Mouse (Mus musculus): ENCODE data around the gene Wdr63. TPM values are rescaled to one million over a fixed set of nuclear protein-coding genes. Genes with fewer than 3 reads are reported as not detected.

Gene Wdr63
- 0.81 and 0.89 TPM in 2 replicates for polyA plus RNA-seq (2015; fragmentation: Nextera tagmentation; extraction: Ambion mirVana)

GRCm38 (mm10) chr3:146107921-146108571, at the start of gene Wdr63:
Gene Wdr63, minus strand, starts transcription at chr3:146108130.
- H3K9ac ChIP-seq = peak within 1 kb of the TSS; percentile 41; the same call in 1 of the 2 replicates
- 11% methylated on average over 18 of the region's 18 CpGs for WGBS
- no peaks in the 10 kb centered on the region; the same call in 1 of the 2 replicates for H3K4me1 ChIP-seq
- ATAC-seq = peak; percentile 99
- no peaks in the 10 kb centered on the region for H3K9me3 ChIP-seq (replicated peaks)
- peak within 1 kb of the TSS; percentile 44 for H3K4me3 ChIP-seq
- peak within 1 kb of the TSS; percentile 72 for H3K4me2 ChIP-seq
- H3K27me3 ChIP-seq = no peaks in the 10 kb centered on the region
- no peak within 1 kb of the TSS for H3K27ac ChIP-seq
- H3K36me3 ChIP-seq (ENCODE audit: poor library complexity, severe bottlenecking) = no peaks in the 10 kb centered on the region

- H3K4me2 ChIP-seq = no peak overlapping the region
- H3K36me3 ChIP-seq (ENCODE audit: poor library complexity, severe bottlenecking) = no peaks in the 10 kb centered on the region
- H3K4me1 ChIP-seq = no peaks in the 10 kb centered on the region
- no peaks in the 10 kb centered on the region for H3K9me3 ChIP-seq (replicated peaks)
- ATAC-seq = no peak
- no peak overlapping the region for H3K9ac ChIP-seq
- H3K4me3 ChIP-seq = no peak overlapping the region
- peaks cover 8% of the 10 kb centered on the region; the same call in 1 of the 2 replicates for H3K27me3 ChIP-seq
- no peak overlapping the region for H3K27ac ChIP-seq
- 92% methylated on average over 2 of the region's 2 CpGs for WGBS
Measured at GRCm38 (mm10) chr3:146156811-146157210, 48.9 kb upstream of the Wdr63 start.

GRCm38 (mm10) chr3:146155628-146156576, 48.0 kb upstream of the Wdr63 start:
- Histone ChIP-seq H3K4me1 (no peaks in the 10 kb centered on the region), H3K27ac (no peak overlapping the region), H3K9ac (no peak overlapping the region), H3K36me3 (ENCODE audit: poor library complexity, severe bottlenecking) (no peaks in the 10 kb centered on the region), H3K27me3 (peaks cover 17% of the 10 kb centered on the region), H3K4me2 (no peak overlapping the region), H3K9me3 (replicated peaks) (no peaks in the 10 kb centered on the region), H3K4me3 (no peak overlapping the region)
- 84% methylated on average over 13 of the region's 13 CpGs for WGBS
- no peak for ATAC-seq

GRCm38 (mm10) chr3:146153862-146154611, 46.1 kb upstream of the Wdr63 start:
- no peak for ATAC-seq
- no peak overlapping the region for H3K9ac ChIP-seq
- no peaks in the 10 kb centered on the region for H3K9me3 ChIP-seq (replicated peaks)
- H3K36me3 ChIP-seq (ENCODE audit: poor library complexity, severe bottlenecking) = no peaks in the 10 kb centered on the region
- H3K27me3 ChIP-seq = peaks cover 34% of the 10 kb centered on the region
- peaks cover 12% of the 10 kb centered on the region for H3K4me1 ChIP-seq
- 51% methylated on average over 12 of the region's 12 CpGs for WGBS
- H3K4me2 ChIP-seq = no peak overlapping the region
- no peak overlapping the region for H3K27ac ChIP-seq
- H3K4me3 ChIP-seq = no peak overlapping the region

- no peak overlapping the region for H3K4me3 ChIP-seq
- no peaks in the 10 kb centered on the region for H3K9me3 ChIP-seq (replicated peaks)
- 75% methylated on average over 2 of the region's 2 CpGs for whole genome bisulfite sequencing
- H3K27ac ChIP-seq = no peak overlapping the region
- H3K4me2 ChIP-seq = no peak overlapping the region
- no peak for ATAC-seq
- peaks cover 34% of the 10 kb centered on the region for H3K27me3 ChIP-seq
- H3K9ac ChIP-seq = no peak overlapping the region
- H3K36me3 ChIP-seq (ENCODE audit: poor library complexity, severe bottlenecking) = no peaks in the 10 kb centered on the region
- H3K4me1 ChIP-seq = peaks cover 12% of the 10 kb centered on the region
Measured at GRCm38 (mm10) chr3:146152913-146153312, 45.0 kb upstream of the Wdr63 start.

GRCm38 (mm10) chr3:146152348-146152747, 44.4 kb upstream of the Wdr63 start:
- Histone ChIP-seq H3K9me3 (replicated peaks) (no peaks in the 10 kb centered on the region), H3K36me3 (ENCODE audit: poor library complexity, severe bottlenecking) (no peaks in the 10 kb centered on the region), H3K4me2 (no peak overlapping the region), H3K27ac (no peak overlapping the region), H3K27me3 (peaks cover 34% of the 10 kb centered on the region), H3K4me3 (no peak overlapping the region), H3K9ac (no peak overlapping the region), H3K4me1 (peaks cover 12% of the 10 kb centered on the region)
- ATAC-seq = no peak
- 85% methylated on average over 8 of the region's 8 CpGs for WGBS

GRCm38 (mm10) chr3:146151755-146152154, 43.8 kb upstream of the Wdr63 start:
- H3K9ac ChIP-seq = no peak overlapping the region
- no peak overlapping the region for H3K27ac ChIP-seq
- no peaks in the 10 kb centered on the region for H3K9me3 ChIP-seq (replicated peaks)
- H3K27me3 ChIP-seq = peaks cover 34% of the 10 kb centered on the region
- no peak for ATAC-seq
- H3K4me3 ChIP-seq = no peak overlapping the region
- H3K36me3 ChIP-seq (ENCODE audit: poor library complexity, severe bottlenecking) = no peaks in the 10 kb centered on the region
- H3K4me2 ChIP-seq = no peak overlapping the region
- H3K4me1 ChIP-seq = peaks cover 12% of the 10 kb centered on the region
- WGBS = 92% methylated on average over 8 of the region's 8 CpGs

DNA sequence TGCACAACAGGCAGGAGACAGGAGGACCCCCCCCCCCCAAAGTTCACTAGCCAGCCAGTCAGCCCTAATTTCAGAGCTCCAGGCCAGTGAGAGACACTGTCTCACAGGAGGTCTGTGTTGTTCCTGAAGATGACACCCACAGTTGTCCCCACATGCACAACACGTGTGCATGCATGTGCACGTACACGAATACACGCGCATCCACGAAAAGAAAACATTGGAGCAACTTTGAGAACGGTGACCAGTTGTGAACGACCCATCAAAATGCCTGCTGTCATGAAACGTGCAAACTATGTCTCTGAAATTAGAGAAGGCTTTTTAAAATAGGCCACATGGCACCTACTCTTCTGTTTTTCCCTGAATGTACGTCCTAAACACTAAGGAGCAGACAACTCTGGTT, 43.4 kb upstream of the Wdr63 start:
- H3K4me1 ChIP-seq = peaks cover 12% of the 10 kb centered on the region
- H3K9ac ChIP-seq = no peak overlapping the region
- no peak for ATAC-seq
- no peak overlapping the region for H3K4me2 ChIP-seq
- no peaks in the 10 kb centered on the region for H3K36me3 ChIP-seq (ENCODE audit: poor library complexity, severe bottlenecking)
- H3K27ac ChIP-seq = no peak overlapping the region
- 93% methylated on average over 10 of the region's 10 CpGs for WGBS
- no peaks in the 10 kb centered on the region for H3K9me3 ChIP-seq (replicated peaks)
- peaks cover 34% of the 10 kb centered on the region for H3K27me3 ChIP-seq
- H3K4me3 ChIP-seq = no peak overlapping the region

- peak overlapping the region; percentile 91 for H3K4me2 ChIP-seq
- peak overlapping the region; percentile 41 for H3K4me3 ChIP-seq
- H3K36me3 ChIP-seq (ENCODE audit: poor library complexity, severe bottlenecking) = no peaks in the 10 kb centered on the region
- ATAC-seq = no peak
- H3K9me3 ChIP-seq (replicated peaks) = no peaks in the 10 kb centered on the region
- 28% methylated on average over 11 of the region's 11 CpGs for WGBS
- no peak overlapping the region for H3K27ac ChIP-seq
- H3K9ac ChIP-seq = peak overlapping the region; percentile 55; the same call in 1 of the 2 replicates
- peaks cover 34% of the 10 kb centered on the region for H3K27me3 ChIP-seq
- H3K4me1 ChIP-seq = peaks cover 12% of the 10 kb centered on the region
Measured at GRCm38 (mm10) chr3:146150560-146150959, 42.6 kb upstream of the Wdr63 start.

- Histone ChIP-seq H3K4me2 (peak overlapping the region; percentile 91), H3K27me3 (peaks cover 34% of the 10 kb centered on the region), H3K36me3 (ENCODE audit: poor library complexity, severe bottlenecking) (no peaks in the 10 kb centered on the region), H3K27ac (no peak overlapping the region), H3K9ac (peak overlapping the region; percentile 55), H3K4me3 (peak overlapping the region; percentile 41), H3K9me3 (replicated peaks) (no peaks in the 10 kb centered on the region), H3K4me1 (peaks cover 12% of the 10 kb centered on the region)
- 0 out of 2 replicates have a peak, but pooled peaks have one; percentile 41 for ATAC-seq
- WGBS = 1% methylated on average over 26 of the region's 26 CpGs
Measured at GRCm38 (mm10) chr3:146150058-146150400, 42.1 kb upstream of the Wdr63 start.

DNA sequence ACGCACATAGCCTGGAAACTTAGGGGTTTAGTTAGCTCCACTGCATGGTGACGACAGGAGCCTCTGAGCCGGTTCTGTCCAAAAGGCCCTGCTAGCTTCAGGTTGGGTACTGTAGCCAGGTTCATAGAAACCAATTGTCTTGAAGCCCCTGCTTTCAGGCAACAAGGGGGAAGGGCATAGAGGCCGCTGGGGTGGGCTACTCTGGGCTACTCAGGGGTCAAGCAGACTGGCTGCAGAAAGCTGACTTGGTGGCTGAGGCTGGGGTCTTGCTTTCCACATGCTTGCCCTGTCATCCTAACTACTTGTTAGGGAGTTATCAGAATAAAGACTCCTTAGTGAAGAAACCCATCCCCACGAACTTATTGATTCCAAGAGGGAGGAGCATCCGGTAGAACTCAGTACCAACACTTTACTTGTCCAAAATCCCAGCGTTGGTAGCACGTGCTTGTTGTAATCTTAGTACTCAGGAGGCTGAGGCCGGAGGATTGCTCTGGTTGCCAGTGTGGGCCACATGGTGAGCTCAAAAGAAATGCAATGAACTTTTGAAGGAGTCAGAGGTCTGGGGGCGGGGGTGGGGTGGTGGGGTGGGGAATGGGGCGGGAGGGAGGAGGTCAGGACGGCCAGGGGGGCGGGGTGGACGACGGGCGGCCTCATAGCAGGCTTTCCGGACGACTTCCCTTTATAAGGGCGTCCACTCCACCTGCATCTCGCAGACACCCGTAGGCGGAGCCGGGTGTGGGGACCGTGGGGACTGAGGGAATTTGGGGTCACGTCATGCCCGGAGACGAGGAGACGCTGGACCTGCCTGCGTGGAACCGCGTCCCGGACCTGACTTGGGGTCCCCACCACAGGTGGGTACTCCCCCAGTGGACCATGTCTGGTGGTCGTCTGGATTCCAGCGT, 41.5 kb upstream of the Wdr63 start, which contains the start of gene Mcoln2:
Gene Mcoln2, plus strand, starts transcription at position 678 of the 902 bp plus-strand sequence.
- Histone ChIP-seq H3K9ac (peak within 1 kb of the TSS; percentile 55), H3K27me3 (peaks cover 34% of the 10 kb centered on the region), H3K36me3 (ENCODE audit: poor library complexity, severe bottlenecking) (no peaks in the 10 kb centered on the region), H3K4me3 (peak within 1 kb of the TSS; percentile 41), H3K4me2 (peak within 1 kb of the TSS; percentile 91), H3K27ac (no peak within 1 kb of the TSS), H3K9me3 (replicated peaks) (no peaks in the 10 kb centered on the region), H3K4me1 (peaks cover 12% of the 10 kb centered on the region)
- ATAC-seq = 0 out of 2 replicates have a peak, but pooled peaks have one; percentile 16
- 12% methylated on average over 33 of the region's 34 CpGs for WGBS
